Mouse (Mus musculus) midbrain, embryonic 14.5 days (tissue): ENCODE measurements around the gene Nup210l. TPM values are rescaled to one million over a fixed set of nuclear protein-coding genes. Genes with fewer than 3 reads are reported as not detected.

Source experiments
- ATAC-seq: fragments of 200-750 bp; cut with Nextera tagmentation; 2 replicates; pipeline ENCODE4 v1.8.0; 2017; ENCODE audit warnings: moderate number of reproducible peaks, moderate library complexity; ENCODE audit not compliant: low FRiP score, low TSS enrichment
- DNase-seq: peaks from one replicate; pipeline ENCODE4 v3.0.0-alpha.2; 2015
- H3K27ac ChIP-seq: fragments of 300-500 bp; sonication (generic); replicated peaks from 2 replicates; pipeline ENCODE4 v1.5.1; 2014; ENCODE audit warnings: mild to moderate bottlenecking, low read depth, low read length, moderate library complexity
- H3K27me3 ChIP-seq: fragments of 300-500 bp; sonication (generic); 2 replicates; pipeline ENCODE4 v1.6.1; 2014; ENCODE audit warnings: low read length, control low read depth, mixed read lengths; ENCODE audit not compliant: control insufficient read depth, insufficient read depth
- H3K36me3 ChIP-seq: fragments of 300-500 bp; sonication (generic); 2 replicates; pipeline ENCODE4 v1.6.1; 2014; ENCODE audit warnings: low read length, control low read depth; ENCODE audit not compliant: control insufficient read depth, insufficient read depth
- H3K4me1 ChIP-seq: fragments of 300-500 bp; sonication (generic); 2 replicates; pipeline ENCODE4 v1.6.1; 2014; ENCODE audit warnings: mild to moderate bottlenecking, antibody characterized with exemption, low read length, control low read depth; ENCODE audit not compliant: control insufficient read depth, insufficient read depth
- H3K4me2 ChIP-seq: fragments of 300-500 bp; sonication (generic); 2 replicates; pipeline ENCODE4 v1.6.1; 2014; ENCODE audit warnings: mild to moderate bottlenecking, low read length, moderate library complexity
- H3K4me3 ChIP-seq: fragments of 300-500 bp; sonication (generic); replicated peaks from 2 replicates; pipeline ENCODE4 v1.5.1; 2014; ENCODE audit warnings: low read depth, low read length
- H3K9ac ChIP-seq: fragments of 300-500 bp; sonication (generic); replicated peaks from 2 replicates; pipeline ENCODE4 v1.6.1; 2014; ENCODE audit warnings: mild to moderate bottlenecking, low read length, moderate library complexity
- H3K9me3 ChIP-seq: fragments of 300-500 bp; sonication (generic); 2 replicates; pipeline ENCODE4 v1.6.1; 2016; ENCODE audit warnings: low read length, control low read depth, mixed read lengths; ENCODE audit not compliant: control insufficient read depth
- WGBS: fragments of 180-500 bp; shearing (Covaris S2); extraction: QIAGEN DNeasy Blood & Tissue Kit; methylation state at CpG from one replicate; pipeline ENCODE4 v1.1.7; 2014; 5-methylcytosine and 5-hydroxymethylcytosine counted together
- polyA plus RNA-seq: library from polyadenylated mRNA; unstranded; fragments of >200 nt; fragmentation: Nextera tagmentation; extraction: Ambion mirVana; gene quantifications from 2 replicates; pipeline ENCODE4 v1.2.1, GENCODE M21; 2014

Nup210l gene
- 0.18 and 0.61 TPM in 2 replicates for polyA plus RNA-seq

GRCm38 (mm10) chr3:90103938-90104337, at the start of gene Nup210l:
Gene Nup210l (plus strand): TSS chr3:90104132.
- no peak for DNase-seq
- no peak for ATAC-seq
- H3K27ac ChIP-seq: no peak within 1 kb of the TSS
- no peaks in the 10 kb centered on the region for H3K27me3 ChIP-seq
- no peak within 1 kb of the TSS for H3K4me3 ChIP-seq
- H3K36me3 ChIP-seq: peaks cover 11% of the 10 kb centered on the region
- WGBS: 89% methylated on average over 13 of the region's 13 CpGs
- no peak within 1 kb of the TSS for H3K9ac ChIP-seq
- H3K4me1 ChIP-seq: no peaks in the 10 kb centered on the region
- H3K9me3 ChIP-seq: no peaks in the 10 kb centered on the region
- H3K4me2 ChIP-seq: no peak within 1 kb of the TSS

- no peak overlapping the region for H3K4me2 ChIP-seq
- H3K9ac ChIP-seq: no peak overlapping the region
- ATAC-seq (no peak), DNase-seq (no peak)
- H3K4me3 ChIP-seq: no peak overlapping the region
- 95% methylated on average over 6 of the region's 6 CpGs for WGBS
- peaks cover 71% of the 10 kb centered on the region for H3K36me3 ChIP-seq
- no peaks in the 10 kb centered on the region for H3K27me3 ChIP-seq
- H3K4me1 ChIP-seq: no peaks in the 10 kb centered on the region
- no peak overlapping the region for H3K27ac ChIP-seq
- no peaks in the 10 kb centered on the region for H3K9me3 ChIP-seq
Observed at GRCm38 (mm10) chr3:90061549-90061948, 42.4 kb upstream of the Nup210l start.

- DNase-seq (no peak), ATAC-seq (no peak)
- Histone ChIP-seq H3K36me3 (peaks cover 61% of the 10 kb centered on the region), H3K4me3 (no peak overlapping the region), H3K4me1 (no peaks in the 10 kb centered on the region), H3K9ac (no peak overlapping the region), H3K9me3 (no peaks in the 10 kb centered on the region), H3K27me3 (no peaks in the 10 kb centered on the region), H3K27ac (no peak overlapping the region), H3K4me2 (no peak overlapping the region)
- WGBS: 57% methylated on average over 2 of the region's 2 CpGs
Observed at GRCm38 (mm10) chr3:90062539-90062938, 41.4 kb upstream of the Nup210l start.

GRCm38 (mm10) chr3:90064383-90064782, 39.5 kb upstream of the Nup210l start:
- H3K4me1 ChIP-seq: no peaks in the 10 kb centered on the region
- H3K9me3 ChIP-seq: no peaks in the 10 kb centered on the region
- no peak overlapping the region for H3K4me3 ChIP-seq
- H3K27me3 ChIP-seq: no peaks in the 10 kb centered on the region
- WGBS: 88% methylated on average over 3 of the region's 3 CpGs
- H3K9ac ChIP-seq: no peak overlapping the region
- no peak overlapping the region for H3K27ac ChIP-seq
- peaks cover 50% of the 10 kb centered on the region for H3K36me3 ChIP-seq
- no peak overlapping the region for H3K4me2 ChIP-seq
- ATAC-seq: no peak
- no peak for DNase-seq

- ATAC-seq: no peak
- Histone ChIP-seq H3K4me2 (no peak overlapping the region), H3K27me3 (no peaks in the 10 kb centered on the region), H3K36me3 (peaks cover 41% of the 10 kb centered on the region), H3K9ac (no peak overlapping the region), H3K27ac (no peak overlapping the region), H3K9me3 (no peaks in the 10 kb centered on the region), H3K4me1 (no peaks in the 10 kb centered on the region), H3K4me3 (no peak overlapping the region)
- DNase-seq: peak; percentile 67
- WGBS: 63% methylated on average over 3 of the region's 3 CpGs
Observed at GRCm38 (mm10) chr3:90065553-90065952, 38.4 kb upstream of the Nup210l start.

GRCm38 (mm10) chr3:90067851-90068250, 36.1 kb upstream of the Nup210l start:
- DNase-seq: no peak
- Histone ChIP-seq H3K9me3 (no peaks in the 10 kb centered on the region), H3K36me3 (peaks cover 19% of the 10 kb centered on the region; the same call in 1 of the 2 replicates), H3K27me3 (no peaks in the 10 kb centered on the region), H3K27ac (no peak overlapping the region), H3K4me1 (no peaks in the 10 kb centered on the region), H3K9ac (no peak overlapping the region), H3K4me3 (no peak overlapping the region), H3K4me2 (no peak overlapping the region)
- no peak for ATAC-seq
- WGBS: 83% methylated on average over 4 of the region's 4 CpGs

GRCm38 (mm10) chr3:90069688-90070087, 34.2 kb upstream of the Nup210l start:
- no peak for ATAC-seq
- no peak overlapping the region for H3K27ac ChIP-seq
- no peak overlapping the region for H3K4me2 ChIP-seq
- H3K9me3 ChIP-seq: no peaks in the 10 kb centered on the region
- no peaks in the 10 kb centered on the region for H3K27me3 ChIP-seq
- DNase-seq: no peak
- 0 out of 2 replicates have a peak, but pooled peaks cover 3% of the 10 kb centered on the region for H3K36me3 ChIP-seq
- no peaks in the 10 kb centered on the region for H3K4me1 ChIP-seq
- no peak overlapping the region for H3K9ac ChIP-seq
- WGBS: 82% methylated on average over 7 of the region's 7 CpGs
- H3K4me3 ChIP-seq: no peak overlapping the region

- no peaks in the 10 kb centered on the region for H3K9me3 ChIP-seq
- no peak within 1 kb of the TSS for H3K4me3 ChIP-seq
- H3K4me2 ChIP-seq: no peak within 1 kb of the TSS
- H3K27ac ChIP-seq: no peak within 1 kb of the TSS
- 71% methylated on average over 4 of the region's 4 CpGs for WGBS
- ATAC-seq (no peak), DNase-seq (no peak)
- H3K27me3 ChIP-seq: no peaks in the 10 kb centered on the region
- H3K36me3 ChIP-seq: no peaks in the 10 kb centered on the region
- H3K9ac ChIP-seq: no peak within 1 kb of the TSS
- no peaks in the 10 kb centered on the region for H3K4me1 ChIP-seq
Observed at GRCm38 (mm10) chr3:90072294-90072693, 31.6 kb upstream of the Nup210l start, which contains the start of gene Tpm3. Gene Tpm3 (plus strand): TSS chr3:90072649.

GRCm38 (mm10) chr3:90076921-90077716, 26.8 kb upstream of the Nup210l start:
- H3K9ac ChIP-seq: no peak overlapping the region
- H3K4me2 ChIP-seq: 0 out of 2 replicates have a peak overlapping the region, but pooled peaks have one; percentile 14
- ATAC-seq (no peak), DNase-seq (peak; percentile 90)
- no peak overlapping the region for H3K4me3 ChIP-seq
- peaks cover 18% of the 10 kb centered on the region for H3K4me1 ChIP-seq
- peak overlapping the region; percentile 15; the same call in 1 of the 2 replicates for H3K27ac ChIP-seq
- H3K9me3 ChIP-seq: no peaks in the 10 kb centered on the region
- no peaks in the 10 kb centered on the region for H3K36me3 ChIP-seq
- H3K27me3 ChIP-seq: no peaks in the 10 kb centered on the region
- 8% methylated on average over 5 of the region's 5 CpGs for WGBS
